Mouse (Mus musculus) splenic B cell, adult 2 months (primary cell): ENCODE data around the gene 7420426K07Rik.

ENCODE experiments used
- DNase-seq: peaks from one replicate; pipeline ENCODE4 v3.0.0-alpha.2; 2011; ENCODE audit warnings: low read depth, low spot score
- H3K27me3 ChIP-seq: 2 replicates; pipeline ENCODE4 v1.6.1; 2012; ENCODE audit warnings: mild to moderate bottlenecking, low read length, moderate library complexity, mixed read lengths; ENCODE audit not compliant: control insufficient read depth, poor library complexity, insufficient read depth, severe bottlenecking
- H3K36me3 ChIP-seq: 2 replicates; pipeline ENCODE4 v1.6.1; 2012; ENCODE audit warnings: mild to moderate bottlenecking, low read length, moderate library complexity, mixed read lengths; ENCODE audit not compliant: control insufficient read depth, poor library complexity, insufficient read depth, severe bottlenecking

Gene 7420426K07Rik

GRCm38 (mm10) chr9:98902819-98903218 is at the start of gene 7420426K07Rik:
Gene 7420426K07Rik (plus strand): TSS chr9:98903119.
- DNase-seq, result no peak
- no peaks in the 10 kb centered on the region; the same call in 1 of the 2 replicates for H3K27me3 ChIP-seq
- H3K36me3 ChIP-seq, result no peaks in the 10 kb centered on the region

- Histone ChIP-seq H3K27me3 (no peaks in the 10 kb centered on the region), H3K36me3 (no peaks in the 10 kb centered on the region)
- no peak for DNase-seq
Measured at GRCm38 (mm10) chr9:98856210-98856609, 46.7 kb upstream of the 7420426K07Rik start, which contains the start of gene Prr23a2. Gene Prr23a2 (plus strand): TSS chr9:98856494.

- no peaks in the 10 kb centered on the region for H3K27me3 ChIP-seq
- H3K36me3 ChIP-seq, result no peaks in the 10 kb centered on the region
- DNase-seq, result no peak
Measured at GRCm38 (mm10) chr9:98863463-98863862, 39.5 kb upstream of the 7420426K07Rik start.

- H3K27me3 ChIP-seq, result no peaks in the 10 kb centered on the region
- H3K36me3 ChIP-seq, result no peaks in the 10 kb centered on the region
- no peak for DNase-seq
Measured at GRCm38 (mm10) chr9:98864571-98864970, 38.3 kb upstream of the 7420426K07Rik start, which contains the start of gene Prr23a3. Gene Prr23a3 (plus strand): TSS chr9:98864767.

GRCm38 (mm10) chr9:98901486-98901885 is 1.4 kb upstream of the 7420426K07Rik start:
- no peak for DNase-seq
- no peaks in the 10 kb centered on the region; the same call in 1 of the 2 replicates for H3K27me3 ChIP-seq
- no peaks in the 10 kb centered on the region for H3K36me3 ChIP-seq

GRCm38 (mm10) chr9:98920629-98921523 is 18.0 kb downstream of the 7420426K07Rik start:
- Histone ChIP-seq H3K27me3 (no peaks in the 10 kb centered on the region), H3K36me3 (no peaks in the 10 kb centered on the region)
- DNase-seq, result no peak

- no peaks in the 10 kb centered on the region for H3K27me3 ChIP-seq
- no peak for DNase-seq
Measured at GRCm38 (mm10) chr9:98923119-98923518, 20.2 kb downstream of the 7420426K07Rik start.

GRCm38 (mm10) chr9:98924183-98924582 is 21.3 kb downstream of the 7420426K07Rik start:
- DNase-seq, result no peak
- Histone ChIP-seq H3K27me3 (no peaks in the 10 kb centered on the region), H3K36me3 (no peaks in the 10 kb centered on the region)

More at GRCm38 (mm10) chr9:98923119-98923518, 20.2 kb downstream of the 7420426K07Rik start:
- H3K36me3 ChIP-seq, result no peaks in the 10 kb centered on the region

- H3K27me3 ChIP-seq, result no peaks in the 10 kb centered on the region
- H3K36me3 ChIP-seq, result no peaks in the 10 kb centered on the region
- DNase-seq, result no peak
Measured at GRCm38 (mm10) chr9:98929496-98929895, 26.6 kb downstream of the 7420426K07Rik start.

- no peaks in the 10 kb centered on the region for H3K27me3 ChIP-seq
- DNase-seq, result no peak
- no peaks in the 10 kb centered on the region for H3K36me3 ChIP-seq
Measured at GRCm38 (mm10) chr9:98932931-98933330, 30.0 kb downstream of the 7420426K07Rik start.

- H3K27me3 ChIP-seq, result no peaks in the 10 kb centered on the region; the same call in 1 of the 2 replicates
- DNase-seq, result no peak
- no peaks in the 10 kb centered on the region for H3K36me3 ChIP-seq
Measured at GRCm38 (mm10) chr9:98935190-98935909, 32.4 kb downstream of the 7420426K07Rik start.

GRCm38 (mm10) chr9:98939290-98939689 is 36.4 kb downstream of the 7420426K07Rik start:
- H3K27me3 ChIP-seq, result no peaks in the 10 kb centered on the region; the same call in 1 of the 2 replicates
- H3K36me3 ChIP-seq, result no peaks in the 10 kb centered on the region
- no peak for DNase-seq

- H3K36me3 ChIP-seq, result no peaks in the 10 kb centered on the region
- no peak for DNase-seq
Measured at GRCm38 (mm10) chr9:98952171-98953050, 49.5 kb downstream of the 7420426K07Rik start.

GRCm38 (mm10) chr9:98953291-98953690 is 50.4 kb downstream of the 7420426K07Rik start:
- peaks cover 5% of the 10 kb centered on the region for H3K27me3 ChIP-seq
- no peaks in the 10 kb centered on the region for H3K36me3 ChIP-seq
- no peak for DNase-seq

More at GRCm38 (mm10) chr9:98952171-98953050, 49.5 kb downstream of the 7420426K07Rik start:
- peaks cover 5% of the 10 kb centered on the region for H3K27me3 ChIP-seq
